ENCODE assay signal across 12 mouse cellular contexts in genomic region chr15:10771311-10771690, GRCm38 (mm10). TPM values are rescaled to one million over a fixed set of nuclear protein-coding genes. Genes with fewer than 3 reads are reported as not detected.
DNase-seq lines count a peak whose midpoint lies in the region; ATAC-seq and TF ChIP-seq lines count a peak whose summit lies in the region.
"Had no signal": no experiment of that assay in that cellular context is flagged by ENCODE, and none has a peak within 500 bp of the region (broad histone marks: within the 10 kb centered on the region; RNA-seq: fewer than 3 reads in every experiment).

No protein-coding gene starts in this region.

- 32% methylated on average over 4 of the region's 4 CpGs for WGBS in liver, postnatal 0 days (ENCODE audit: insufficient replicate concordance)
- WGBS in liver, embryonic 12.5 days (ENCODE audit: insufficient replicate concordance) = 24% methylated on average over 4 of the region's 4 CpGs

- TF ChIP-seq CTCF in liver, postnatal 0 days (IDR thresholded peaks at IDR 0.05; ENCODE audit: low read depth) = no peak

- no peaks in the 10 kb centered on the region for H3K9me3 ChIP-seq in liver, postnatal 0 days (ENCODE audit: low read length)
- no peaks in the 10 kb centered on the region for H3K9me3 ChIP-seq in liver, embryonic 12.5 days (replicated peaks)
- H3K9me3 ChIP-seq: embryonic facial prominence, embryonic 12.5 days had no signal

- H3K4me3 ChIP-seq in liver, postnatal 0 days (ENCODE audit: low read depth, low read length) = no peak overlapping the region
- no peak overlapping the region for H3K4me3 ChIP-seq in liver, embryonic 12.5 days
- H3K4me3 ChIP-seq: embryonic facial prominence, embryonic 12.5 days had no signal

- no peaks in the 10 kb centered on the region for H3K4me1 ChIP-seq in liver, postnatal 0 days (ENCODE audit: insufficient read depth)
- peaks cover 4% of the 10 kb centered on the region; the same call in 1 of the 2 replicates for H3K4me1 ChIP-seq in liver, embryonic 12.5 days
- H3K4me1 ChIP-seq: embryonic facial prominence, embryonic 12.5 days had no signal

- H3K9ac ChIP-seq in liver, postnatal 0 days (replicated peaks) = no peak overlapping the region
- no peak overlapping the region for H3K9ac ChIP-seq in liver, embryonic 12.5 days
- H3K9ac ChIP-seq: embryonic facial prominence, embryonic 12.5 days; hindbrain, embryonic 14.5 days had no signal

- no peaks in the 10 kb centered on the region for H3K27me3 ChIP-seq in liver, postnatal 0 days (ENCODE audit: insufficient read depth, low read length)
- H3K27me3 ChIP-seq in liver, embryonic 12.5 days (replicated peaks) = no peaks in the 10 kb centered on the region
- H3K27me3 ChIP-seq: embryonic facial prominence, embryonic 12.5 days had no signal

- DNase-seq in liver, postnatal 0 days = no peak
- DNase-seq in kidney, postnatal 14 days = peak; percentile 66
- DNase-seq in mesoderm, embryonic 11.5 days (ENCODE audit: low read depth, low spot score) = peak; percentile 42
- no peak for DNase-seq in right cerebral cortex, adult 2 months (ENCODE audit: low spot score in 2 of 2)
- no peak for DNase-seq in T-cell, adult 2 months (ENCODE audit: low spot score)
- DNase-seq: gastrocnemius, postnatal 14 days; layer of hippocampus, postnatal 36 days had no signal

- TF ChIP-seq EP300 in liver, postnatal 0 days (IDR thresholded peaks at IDR 0.05; ENCODE audit: low read depth) = peak; percentile 57; the same call in 1 of the 2 replicates

- H3K4me2 ChIP-seq in liver, postnatal 0 days (ENCODE audit: low read depth, low read length) = no peak overlapping the region
- no peak overlapping the region for H3K4me2 ChIP-seq in liver, embryonic 12.5 days
- H3K4me2 ChIP-seq: embryonic facial prominence, embryonic 12.5 days; hindbrain, embryonic 14.5 days had no signal

- H3K27ac ChIP-seq in liver, postnatal 0 days (ENCODE audit: low read depth) = no peak overlapping the region
- H3K27ac ChIP-seq in liver, embryonic 12.5 days = no peak overlapping the region
- H3K27ac ChIP-seq: embryonic facial prominence, embryonic 12.5 days; hindbrain, embryonic 14.5 days had no signal

- ATAC-seq in liver, postnatal 0 days = peak; percentile 43
- no peak for ATAC-seq in liver, embryonic 12.5 days
- peak; percentile 91 for ATAC-seq in granulocyte monocyte progenitor cell, adult 5-6 weeks (replicated peaks; ENCODE audit: poor library complexity, severe bottlenecking)

- H3K36me3 ChIP-seq in liver, postnatal 0 days (replicated peaks; ENCODE audit: insufficient read depth, low read length) = no peaks in the 10 kb centered on the region
- H3K36me3 ChIP-seq in liver, embryonic 12.5 days = no peaks in the 10 kb centered on the region
- H3K36me3 ChIP-seq: embryonic facial prominence, embryonic 12.5 days had no signal

RNA-seq across cellular contexts. Expression of gene Rai14, which starts 56.9 kb away (rescaled TPM):
- 4.8 and 5.4 TPM in 2 replicates for polyA plus RNA-seq in liver, postnatal 0 days (2015; fragmentation: Nextera tagmentation; extraction: Ambion mirVana)
- 9.2 and 9.7 TPM in 2 replicates for polyA plus RNA-seq in liver, embryonic 12.5 days (2016; fragmentation: Nextera tagmentation; extraction: Ambion mirVana)
- 6.1 and 6.2 TPM in 2 replicates for total RNA-seq in granulocyte monocyte progenitor cell, adult 5-6 weeks (2014; fragmentation: Nextera tagmentation)
- total RNA-seq in granulocyte monocyte progenitor cell, adult 5-6 weeks (2017) = 4.3 and 5.2 TPM in 2 replicates
- total RNA-seq: MEL had no signal

Comparison
In these comparisons a context has a peak if more than half of its experiments do, and no peak if none do; other contexts are left out.
1. DNase-seq: peak in kidney, postnatal 14 days (single experiment) and mesoderm, embryonic 11.5 days (single experiment); none in liver, postnatal 0 days (single experiment), right cerebral cortex, adult 2 months (0 of 2) and T-cell, adult 2 months (single experiment).